Mouse (Mus musculus) limb, embryonic 14.5 days (tissue): ENCODE measurements around the gene Cdk11b. TPM values are rescaled to one million over a fixed set of nuclear protein-coding genes. Genes with fewer than 3 reads are reported as not detected.

Source experiments
- ATAC-seq: fragments of 200-750 bp; cut with Nextera tagmentation; 2 replicates; pipeline ENCODE4 v1.8.0; 2017; ENCODE audit warnings: low read depth, moderate number of reproducible peaks, moderate TSS enrichment; ENCODE audit not compliant: low FRiP score
- DNase-seq: peaks from one replicate; pipeline ENCODE4 v3.0.0-alpha.2; 2015; ENCODE audit warnings: low spot score
- H3K27ac ChIP-seq: fragments of 300-500 bp; sonication (generic); replicated peaks from 2 replicates; pipeline ENCODE4 v1.5.1; 2014; ENCODE audit warnings: low read depth, mild to moderate bottlenecking, low read length, moderate library complexity, mixed read lengths
- H3K27me3 ChIP-seq: fragments of 300-500 bp; sonication (generic); 2 replicates; pipeline ENCODE4 v1.6.1; 2014; ENCODE audit warnings: low read length, mixed read lengths; ENCODE audit not compliant: control insufficient read depth, insufficient read depth
- H3K36me3 ChIP-seq: fragments of 300-500 bp; sonication (generic); 2 replicates; pipeline ENCODE4 v1.6.1; 2014; ENCODE audit warnings: mild to moderate bottlenecking, low read length, moderate library complexity, mixed read lengths; ENCODE audit not compliant: control insufficient read depth, insufficient read depth
- H3K4me1 ChIP-seq: fragments of 300-500 bp; sonication (generic); 2 replicates; pipeline ENCODE4 v1.6.1; 2014; ENCODE audit warnings: antibody characterized with exemption, low read length, mixed read lengths; ENCODE audit not compliant: control insufficient read depth, insufficient read depth
- H3K4me2 ChIP-seq: fragments of 300-500 bp; sonication (generic); replicated peaks from 2 replicates; pipeline ENCODE4 v1.6.1; 2014; ENCODE audit warnings: low read depth, mild to moderate bottlenecking, low read length, moderate library complexity; ENCODE audit not compliant: severe bottlenecking
- H3K4me3 ChIP-seq: fragments of 300-500 bp; sonication (generic); replicated peaks from 2 replicates; pipeline ENCODE4 v1.5.1; 2014; ENCODE audit warnings: low read length
- H3K9ac ChIP-seq: fragments of 300-500 bp; sonication (generic); 2 replicates; pipeline ENCODE4 v1.6.1; 2014; ENCODE audit warnings: mild to moderate bottlenecking, low read depth, low read length, moderate library complexity; ENCODE audit not compliant: severe bottlenecking
- H3K9me3 ChIP-seq: fragments of 300-500 bp; sonication (generic); 2 replicates; pipeline ENCODE4 v1.6.1; 2016; ENCODE audit warnings: low read length; ENCODE audit not compliant: control insufficient read depth
- POLR2A ChIP-seq: fragments of 200-500 bp; IDR thresholded peaks from 2 replicates; pipeline ENCODE4 v1.8.0; 2012; ENCODE audit warnings: inconsistent platforms, mild to moderate bottlenecking, moderate library complexity, borderline replicate concordance; ENCODE audit not compliant: insufficient read depth, insufficient read length; ENCODE audit errors: extremely low read depth
- WGBS: fragments of 180-500 bp; shearing (Covaris S2); extraction: QIAGEN DNeasy Blood & Tissue Kit; methylation state at CpG from one replicate; pipeline ENCODE4 v1.1.7; 2014; 5-methylcytosine and 5-hydroxymethylcytosine counted together
- polyA plus RNA-seq, 2 experiments: library from polyadenylated mRNA; depleted of rRNA in 1 of 2; stranded (reverse) in 1 of 2; unstranded in 1 of 2; fragments of >200 nt; fragmentation: Nextera tagmentation in 1 of 2; extraction: Ambion mirVana in 1 of 2; gene quantifications; 2 replicates each; pipeline versions ENCODE4 v1.2.1 to v1.2.3; 2012 to 2014

Gene Cdk11b
- polyA plus RNA-seq, 2 experiments: 53.9 to 65.6 TPM

DNA sequence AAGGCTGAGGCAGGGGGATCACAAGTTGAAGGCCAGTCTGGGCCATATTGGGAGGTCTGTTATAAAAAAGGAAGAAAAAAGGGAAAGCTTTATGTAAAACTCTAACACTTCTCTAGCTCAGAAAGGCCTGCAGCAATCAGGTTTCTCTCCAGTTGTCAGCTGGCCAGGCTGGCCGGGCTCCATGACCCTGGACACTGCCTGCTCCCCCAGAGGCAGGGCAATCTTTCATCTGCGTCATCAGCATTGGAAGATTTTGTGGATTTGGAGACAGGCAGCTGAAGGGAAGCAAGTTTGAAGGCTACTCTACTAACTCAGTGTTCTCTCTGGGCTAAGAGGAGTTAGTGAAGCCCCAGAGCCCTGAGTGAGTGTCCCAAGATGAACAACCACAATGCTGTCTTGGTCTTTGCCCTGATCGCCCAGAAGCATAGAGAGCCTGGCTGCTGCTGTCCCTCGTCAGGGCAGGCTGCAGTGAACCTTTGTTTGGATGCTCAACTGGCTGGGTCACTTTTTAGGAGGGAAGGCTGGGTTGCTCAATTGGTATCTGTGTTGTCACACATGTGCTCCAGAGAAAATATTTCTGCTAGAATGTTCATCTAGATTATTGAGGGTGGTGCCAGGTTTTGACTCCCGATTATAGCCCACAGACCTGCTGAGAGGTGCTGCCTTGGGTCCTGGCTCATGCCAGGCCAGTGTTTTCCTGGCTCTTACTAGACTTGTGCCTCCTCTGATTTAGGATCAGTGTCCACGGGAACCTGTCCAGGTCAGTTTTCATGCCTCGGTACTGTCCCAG lies 46.1 kb upstream of the Cdk11b start:
- Histone ChIP-seq H3K27me3 (no peaks in the 10 kb centered on the region), H3K9ac (no peak overlapping the region), H3K4me1 (no peaks in the 10 kb centered on the region), H3K9me3 (no peaks in the 10 kb centered on the region), H3K4me3 (no peak overlapping the region), H3K4me2 (no peak overlapping the region), H3K27ac (no peak overlapping the region), H3K36me3 (peaks cover 48% of the 10 kb centered on the region)
- no peak for ATAC-seq
- TF ChIP-seq POLR2A: no peak
- DNase-seq: no peak
- 83% methylated on average over 7 of the region's 7 CpGs for WGBS

DNA sequence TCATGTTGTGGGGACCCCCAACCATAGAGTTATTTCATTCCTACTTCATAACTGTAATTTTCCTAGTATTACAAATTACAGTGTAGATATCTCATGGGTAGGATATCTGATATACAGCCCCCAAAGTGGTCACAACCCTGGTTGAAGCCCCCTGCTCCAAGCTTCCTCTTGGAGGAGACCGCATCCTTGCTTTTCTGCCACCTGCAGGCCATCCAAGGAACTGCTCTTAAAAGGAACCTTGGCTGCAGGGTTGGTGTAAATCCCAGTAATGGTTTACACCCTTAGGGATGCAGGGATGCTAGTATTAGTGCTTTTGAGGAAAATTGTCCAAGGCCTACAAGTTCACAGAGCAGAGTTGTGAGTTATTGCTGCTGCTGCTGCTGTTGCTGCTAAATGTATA lies 44.2 kb upstream of the Cdk11b start:
- H3K4me2 ChIP-seq: no peak overlapping the region
- no peak for TF ChIP-seq POLR2A
- H3K27ac ChIP-seq: no peak overlapping the region
- H3K9me3 ChIP-seq: no peaks in the 10 kb centered on the region
- no peaks in the 10 kb centered on the region for H3K27me3 ChIP-seq
- ATAC-seq (no peak), DNase-seq (peak; percentile 22)
- H3K4me3 ChIP-seq: no peak overlapping the region
- H3K4me1 ChIP-seq: no peaks in the 10 kb centered on the region
- H3K9ac ChIP-seq: no peak overlapping the region
- 32% methylated on average over 1 of the region's 1 CpGs for WGBS
- H3K36me3 ChIP-seq: peaks cover 66% of the 10 kb centered on the region

- H3K9ac ChIP-seq: no peak overlapping the region
- no peak for ATAC-seq
- no peak for TF ChIP-seq POLR2A
- H3K4me1 ChIP-seq: no peaks in the 10 kb centered on the region
- H3K4me2 ChIP-seq: no peak overlapping the region
- 91% methylated on average over 6 of the region's 6 CpGs for WGBS
- no peaks in the 10 kb centered on the region for H3K9me3 ChIP-seq
- DNase-seq: no peak
- H3K4me3 ChIP-seq: no peak overlapping the region
- peaks cover 77% of the 10 kb centered on the region for H3K36me3 ChIP-seq
- no peak overlapping the region for H3K27ac ChIP-seq
- H3K27me3 ChIP-seq: no peaks in the 10 kb centered on the region
Measured at GRCm38 (mm10) chr4:155582279-155582905, 42.3 kb upstream of the Cdk11b start.

GRCm38 (mm10) chr4:155589356-155589755 lies 35.3 kb upstream of the Cdk11b start:
- DNase-seq: no peak
- no peak for ATAC-seq
- Histone ChIP-seq H3K27ac (no peak overlapping the region), H3K4me2 (no peak overlapping the region), H3K9ac (no peak overlapping the region), H3K4me3 (no peak overlapping the region), H3K36me3 (peaks cover 65% of the 10 kb centered on the region), H3K4me1 (no peaks in the 10 kb centered on the region), H3K9me3 (no peaks in the 10 kb centered on the region), H3K27me3 (no peaks in the 10 kb centered on the region)
- WGBS: 91% methylated on average over 5 of the region's 5 CpGs
- TF ChIP-seq POLR2A: no peak

DNA sequence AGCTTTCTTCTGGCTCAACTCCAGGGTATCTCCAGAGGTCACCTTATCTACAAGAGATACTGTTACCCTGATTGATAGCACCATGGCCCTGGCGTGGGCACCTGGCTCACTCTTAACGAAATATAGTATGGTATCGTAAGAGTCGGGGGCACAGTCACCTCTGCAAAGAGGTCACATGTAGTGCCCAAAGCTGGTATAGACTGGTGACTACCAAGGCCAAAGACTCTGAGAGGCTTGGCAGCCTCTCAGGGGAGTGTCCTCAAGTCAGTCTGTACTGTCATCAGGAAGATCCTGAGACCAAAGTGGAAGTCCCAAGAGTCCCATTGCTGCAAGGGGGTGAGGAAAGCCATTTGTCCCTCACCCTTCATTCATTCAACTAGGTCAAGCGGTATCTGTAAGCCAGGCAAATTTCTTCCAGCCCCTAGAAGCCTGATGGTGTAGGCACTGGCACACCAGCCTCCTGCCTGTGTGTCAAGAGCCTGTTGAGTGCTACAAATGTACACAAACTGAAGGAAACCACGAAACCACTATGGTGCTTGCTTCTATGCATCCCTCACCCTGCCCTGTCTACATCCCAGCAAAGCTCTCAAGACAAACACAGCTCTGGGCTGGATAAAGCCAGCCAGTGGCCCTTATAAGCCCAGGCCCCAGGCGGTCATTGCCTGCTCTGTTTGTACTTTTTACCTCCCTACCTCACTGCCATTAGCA lies 33.5 kb upstream of the Cdk11b start:
- Histone ChIP-seq H3K4me2 (no peak overlapping the region), H3K4me3 (no peak overlapping the region), H3K27me3 (no peaks in the 10 kb centered on the region), H3K27ac (no peak overlapping the region), H3K4me1 (no peaks in the 10 kb centered on the region), H3K36me3 (peaks cover 47% of the 10 kb centered on the region), H3K9ac (no peak overlapping the region), H3K9me3 (no peaks in the 10 kb centered on the region)
- DNase-seq: no peak
- WGBS: 88% methylated on average over 7 of the region's 7 CpGs
- ATAC-seq: no peak
- no peak for TF ChIP-seq POLR2A
